Mouse (Mus musculus) intestine, embryonic 16.5 days (tissue): Measurements from ENCODE around the gene Btbd9. TPM values are rescaled to one million over a fixed set of nuclear protein-coding genes. Genes with fewer than 3 reads are reported as not detected.

ENCODE experiments used
- ATAC-seq: fragments of 200-750 bp; cut with Nextera tagmentation; 2 replicates; pipeline ENCODE4 v1.8.0; 2017; ENCODE audit warnings: moderate TSS enrichment, moderate library complexity
- H3K27ac ChIP-seq: fragments of 300-500 bp; sonication (generic); 2 replicates; pipeline ENCODE4 v1.5.1; 2014; ENCODE audit warnings: mild to moderate bottlenecking, low read length
- H3K27me3 ChIP-seq: fragments of 300-500 bp; sonication (generic); replicated peaks from 2 replicates; pipeline ENCODE4 v1.6.1; 2014; ENCODE audit warnings: low read length, control low read depth, mixed read lengths; ENCODE audit not compliant: control insufficient read depth, insufficient read depth
- H3K36me3 ChIP-seq: fragments of 300-500 bp; sonication (generic); 2 replicates; pipeline ENCODE4 v1.6.1; 2014; ENCODE audit warnings: low read length, control low read depth; ENCODE audit not compliant: control insufficient read depth, insufficient read depth
- H3K4me1 ChIP-seq: fragments of 300-500 bp; sonication (generic); 2 replicates; pipeline ENCODE4 v1.6.1; 2014; ENCODE audit warnings: low read length, control low read depth, mixed read lengths; ENCODE audit not compliant: control insufficient read depth, insufficient read depth
- H3K4me2 ChIP-seq: fragments of 300-500 bp; sonication (generic); 2 replicates; pipeline ENCODE4 v1.6.1; 2014; ENCODE audit warnings: low read depth, low read length, control low read depth
- H3K4me3 ChIP-seq: fragments of 300-500 bp; sonication (generic); 2 replicates; pipeline ENCODE4 v1.5.1; 2014; ENCODE audit warnings: mild to moderate bottlenecking, low read length
- H3K9ac ChIP-seq: fragments of 300-500 bp; sonication (generic); 2 replicates; pipeline ENCODE4 v1.6.1; 2014; ENCODE audit warnings: low read depth, low read length
- H3K9me3 ChIP-seq: fragments of 300-500 bp; sonication (generic); 2 replicates; pipeline ENCODE4 v1.6.1; 2016; ENCODE audit warnings: low read length, control low read depth; ENCODE audit not compliant: control insufficient read depth
- WGBS: fragments of 180-500 bp; shearing (Covaris S2); extraction: QIAGEN DNeasy Blood & Tissue Kit; methylation state at CpG from one replicate; pipeline ENCODE4 v1.1.7; 2014; 5-methylcytosine and 5-hydroxymethylcytosine counted together
- polyA plus RNA-seq: library from polyadenylated mRNA; unstranded; fragments of >200 nt; fragmentation: Nextera tagmentation; extraction: Ambion mirVana; gene quantifications from 2 replicates; pipeline ENCODE4 v1.2.1, GENCODE M21; 2015

Gene Btbd9
- polyA plus RNA-seq, 1 experiment from 2014 or later: 51.6 TPM

DNA sequence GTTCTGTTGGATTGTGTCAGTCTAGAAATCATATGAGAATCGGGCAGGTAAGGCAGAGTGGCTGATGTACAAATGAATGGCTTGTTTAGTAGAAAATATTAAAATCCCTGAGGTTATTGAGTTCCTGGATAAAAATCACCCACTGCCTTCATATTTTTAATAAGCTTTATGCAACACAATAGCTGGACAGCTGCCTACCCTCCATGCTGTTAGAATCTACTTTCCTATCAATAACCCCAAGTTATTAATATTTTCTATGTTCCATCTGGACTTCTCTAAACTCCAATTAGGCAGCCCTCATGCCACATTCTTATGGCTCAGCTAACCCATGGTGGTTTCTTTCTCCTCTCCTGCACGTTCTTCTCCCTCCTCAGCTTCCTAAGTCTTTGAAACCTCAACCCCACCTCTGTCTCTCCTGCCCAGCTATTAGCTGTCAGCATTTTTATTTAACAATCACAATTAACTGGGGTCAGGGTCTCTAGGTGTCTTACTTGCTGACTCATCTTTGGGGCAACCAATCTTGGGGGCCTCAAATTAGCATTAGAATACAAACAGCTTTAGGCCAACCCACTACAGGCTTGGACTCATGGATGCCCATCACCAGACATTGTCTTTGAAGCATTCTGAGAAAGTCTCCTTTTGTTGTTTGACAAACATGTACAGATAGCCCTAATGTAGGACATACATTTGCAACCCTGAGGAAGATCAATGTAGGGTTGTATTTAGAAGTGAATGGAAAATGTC is 7.1 kb upstream of the Btbd9 start:
- ATAC-seq: no peak
- H3K27ac ChIP-seq: no peak overlapping the region
- H3K4me3 ChIP-seq: no peak overlapping the region
- no peaks in the 10 kb centered on the region for H3K4me1 ChIP-seq
- H3K9me3 ChIP-seq: no peaks in the 10 kb centered on the region
- WGBS: 82% methylated on average over 2 of the region's 2 CpGs
- H3K36me3 ChIP-seq: no peaks in the 10 kb centered on the region
- H3K27me3 ChIP-seq: no peaks in the 10 kb centered on the region
- H3K9ac ChIP-seq: no peak overlapping the region
- H3K4me2 ChIP-seq: no peak overlapping the region

DNA sequence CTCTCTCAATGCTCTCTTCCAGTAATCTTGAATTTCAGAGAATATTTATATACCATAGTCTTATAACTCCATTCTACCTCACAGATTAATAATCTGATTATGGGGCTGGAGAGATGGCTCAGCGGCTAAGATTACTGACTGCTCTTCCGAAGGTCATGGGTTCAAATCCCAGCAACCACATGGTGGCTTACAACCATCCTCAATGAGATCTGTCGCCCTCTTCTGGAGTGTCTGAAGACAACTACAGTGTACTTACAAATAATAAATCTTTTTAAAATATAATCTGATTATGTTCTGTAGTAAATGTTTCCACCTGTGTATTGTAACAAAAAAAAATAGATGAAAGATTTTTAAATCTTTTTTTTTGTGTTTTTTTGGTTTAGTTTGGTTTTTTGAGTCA is 6.0 kb upstream of the Btbd9 start:
- 81% methylated on average over 3 of the region's 3 CpGs for WGBS
- H3K27me3 ChIP-seq: no peaks in the 10 kb centered on the region
- H3K4me2 ChIP-seq: no peak overlapping the region
- peaks cover under 1% of the 10 kb centered on the region; the same call in 1 of the 2 replicates for H3K4me1 ChIP-seq
- H3K27ac ChIP-seq: no peak overlapping the region
- ATAC-seq: no peak
- H3K9me3 ChIP-seq: no peaks in the 10 kb centered on the region
- no peak overlapping the region for H3K4me3 ChIP-seq
- no peak overlapping the region for H3K9ac ChIP-seq
- H3K36me3 ChIP-seq: no peaks in the 10 kb centered on the region

DNA sequence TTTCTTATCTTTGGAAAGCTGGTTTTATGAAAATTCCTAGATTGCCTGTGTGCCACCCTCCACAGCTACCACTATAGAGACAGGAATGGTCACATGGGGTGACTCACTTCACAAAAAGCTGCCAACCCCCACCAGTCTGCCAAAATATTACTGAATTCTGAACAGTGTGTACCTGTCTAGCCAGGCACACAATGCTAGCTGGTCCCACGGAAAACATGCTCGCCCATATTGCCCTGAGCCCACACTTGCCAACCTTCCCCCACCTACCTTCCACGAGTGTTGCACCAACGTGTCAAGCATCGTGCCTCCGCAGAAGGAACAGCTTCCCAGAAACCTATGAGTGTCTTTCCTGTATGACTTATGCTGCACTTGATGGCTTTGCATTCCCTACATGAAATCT is 4.9 kb upstream of the Btbd9 start:
- 85% methylated on average over 6 of the region's 6 CpGs for whole genome bisulfite sequencing
- no peak for ATAC-seq
- Histone ChIP-seq H3K9me3 (no peaks in the 10 kb centered on the region), H3K27ac (no peak overlapping the region), H3K36me3 (no peaks in the 10 kb centered on the region), H3K4me1 (peaks cover 5% of the 10 kb centered on the region; the same call in 1 of the 2 replicates), H3K4me3 (no peak overlapping the region), H3K9ac (no peak overlapping the region), H3K27me3 (no peaks in the 10 kb centered on the region), H3K4me2 (no peak overlapping the region)

DNA sequence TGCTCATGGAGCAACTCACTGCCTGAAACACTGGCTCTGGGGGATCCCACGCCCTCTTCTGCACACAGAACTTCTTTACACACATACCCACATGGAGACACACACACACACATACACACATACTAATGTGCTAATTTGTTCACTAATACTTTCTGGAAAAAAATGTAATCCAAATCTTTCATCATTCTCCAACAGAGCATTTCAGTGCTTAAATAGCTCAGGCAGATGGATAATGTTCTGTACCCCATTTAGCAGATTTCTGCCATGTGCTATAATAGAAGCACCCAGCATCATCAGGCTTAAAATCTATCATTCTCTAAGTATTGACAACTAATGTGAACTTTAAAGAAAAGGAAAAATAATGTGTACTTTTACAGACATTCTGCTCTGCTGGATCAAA is 4.5 kb upstream of the Btbd9 start:
- no peak overlapping the region for H3K27ac ChIP-seq
- no peaks in the 10 kb centered on the region for H3K9me3 ChIP-seq
- no peak overlapping the region for H3K4me3 ChIP-seq
- H3K36me3 ChIP-seq: no peaks in the 10 kb centered on the region
- no peak for ATAC-seq
- H3K9ac ChIP-seq: no peak overlapping the region
- no peaks in the 10 kb centered on the region for H3K27me3 ChIP-seq
- WGBS: 72% methylated on average over 1 of the region's 1 CpGs
- no peak overlapping the region for H3K4me2 ChIP-seq
- H3K4me1 ChIP-seq: peaks cover 5% of the 10 kb centered on the region; the same call in 1 of the 2 replicates

DNA sequence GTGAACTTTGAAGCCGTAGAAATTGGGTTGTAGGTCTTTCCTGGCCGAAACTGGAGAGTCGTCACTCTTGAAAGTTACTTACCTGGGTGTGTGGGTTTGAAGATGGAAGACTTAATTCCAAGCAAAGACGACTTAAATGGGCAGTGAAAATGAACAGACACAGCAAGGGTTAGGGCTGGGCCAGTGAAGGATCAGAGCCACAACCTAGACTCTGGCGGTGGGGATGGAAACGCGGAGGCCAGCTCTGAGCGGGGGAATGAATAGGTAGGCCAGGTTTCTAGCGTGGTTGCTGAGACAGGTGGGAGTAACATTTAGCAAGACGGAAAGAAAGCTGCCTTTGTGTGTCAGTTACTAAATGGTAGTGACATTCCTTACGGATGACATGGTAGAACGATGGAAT is 658 bp upstream of the Btbd9 start:
- Histone ChIP-seq H3K9ac (peak overlapping the region; percentile 82), H3K4me2 (peak overlapping the region; percentile 78), H3K27ac (no peak overlapping the region), H3K36me3 (no peaks in the 10 kb centered on the region), H3K4me1 (peaks cover 8% of the 10 kb centered on the region; the same call in 1 of the 2 replicates), H3K27me3 (no peaks in the 10 kb centered on the region), H3K4me3 (peak overlapping the region; percentile 88), H3K9me3 (no peaks in the 10 kb centered on the region)
- WGBS: 46% methylated on average over 12 of the region's 12 CpGs
- ATAC-seq: 0 out of 2 replicates have a peak, but pooled peaks have one; percentile 6

DNA sequence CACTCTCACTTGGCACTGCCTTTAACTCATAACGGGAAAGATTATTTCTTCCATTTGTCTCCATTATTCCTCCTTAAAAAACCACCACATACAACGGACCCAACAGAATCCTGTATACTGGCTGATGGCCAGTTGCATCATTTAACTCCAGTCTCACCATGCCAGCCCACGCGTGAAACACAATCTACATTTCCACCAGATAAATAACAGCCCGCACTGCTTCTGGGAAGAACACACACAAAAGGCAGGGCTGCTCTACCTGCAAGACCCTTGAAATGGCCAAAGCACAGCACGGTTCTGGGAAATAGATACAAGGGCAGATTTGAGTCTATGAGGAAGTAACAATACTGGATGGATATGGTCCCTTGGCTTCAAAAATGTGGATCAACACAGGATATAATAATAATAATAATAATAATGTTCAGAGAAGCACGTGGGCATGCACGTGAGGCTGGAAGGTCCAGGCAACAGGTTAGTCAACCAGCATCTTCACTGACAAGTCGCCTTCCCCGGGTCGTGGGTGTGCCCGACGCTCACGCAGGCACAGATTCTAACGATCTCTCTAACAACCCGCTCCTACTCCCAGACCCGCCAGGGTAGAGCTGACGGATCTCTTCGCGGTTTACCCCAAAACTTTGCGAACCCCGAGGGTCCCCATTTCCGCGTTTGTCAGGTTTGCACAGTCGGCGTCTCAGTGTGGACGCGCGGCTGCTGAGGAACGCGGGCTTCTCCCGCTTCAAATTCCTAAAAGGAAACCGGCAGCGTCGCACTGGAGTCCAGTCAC is 975 bp downstream of the Btbd9 start:
- no peak; the same call in none of the 2 replicates for ATAC-seq
- Histone ChIP-seq H3K9ac (peak overlapping the region; percentile 82), H3K4me3 (peak overlapping the region; percentile 88), H3K4me1 (peaks cover 12% of the 10 kb centered on the region), H3K27me3 (no peaks in the 10 kb centered on the region), H3K9me3 (no peaks in the 10 kb centered on the region), H3K36me3 (no peaks in the 10 kb centered on the region), H3K27ac (peak overlapping the region; percentile 84), H3K4me2 (peak overlapping the region; percentile 78)
- WGBS: 5% methylated on average over 35 of the region's 35 CpGs

DNA sequence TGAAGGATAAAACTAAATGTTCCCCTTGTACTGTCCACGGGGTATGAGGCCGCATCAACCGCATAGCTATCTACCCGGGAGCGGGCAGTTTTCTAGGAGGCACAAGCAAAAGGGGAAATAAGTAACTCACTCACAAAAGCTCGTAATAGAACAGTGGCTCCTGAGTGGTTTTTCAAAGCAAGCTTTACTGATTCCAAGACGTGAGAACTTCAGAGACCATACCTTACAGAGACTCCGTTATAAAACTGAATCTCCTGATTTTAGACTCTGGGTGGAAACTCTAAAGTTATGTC is 1.6 kb downstream of the Btbd9 start:
- H3K9ac ChIP-seq: no peak overlapping the region
- H3K4me3 ChIP-seq: no peak overlapping the region
- no peak overlapping the region for H3K27ac ChIP-seq
- peak overlapping the region; percentile 78 for H3K4me2 ChIP-seq
- H3K4me1 ChIP-seq: peaks cover 15% of the 10 kb centered on the region
- no peaks in the 10 kb centered on the region for H3K27me3 ChIP-seq
- ATAC-seq: no peak
- 70% methylated on average over 8 of the region's 8 CpGs for WGBS
- H3K36me3 ChIP-seq: no peaks in the 10 kb centered on the region
- H3K9me3 ChIP-seq: no peaks in the 10 kb centered on the region

DNA sequence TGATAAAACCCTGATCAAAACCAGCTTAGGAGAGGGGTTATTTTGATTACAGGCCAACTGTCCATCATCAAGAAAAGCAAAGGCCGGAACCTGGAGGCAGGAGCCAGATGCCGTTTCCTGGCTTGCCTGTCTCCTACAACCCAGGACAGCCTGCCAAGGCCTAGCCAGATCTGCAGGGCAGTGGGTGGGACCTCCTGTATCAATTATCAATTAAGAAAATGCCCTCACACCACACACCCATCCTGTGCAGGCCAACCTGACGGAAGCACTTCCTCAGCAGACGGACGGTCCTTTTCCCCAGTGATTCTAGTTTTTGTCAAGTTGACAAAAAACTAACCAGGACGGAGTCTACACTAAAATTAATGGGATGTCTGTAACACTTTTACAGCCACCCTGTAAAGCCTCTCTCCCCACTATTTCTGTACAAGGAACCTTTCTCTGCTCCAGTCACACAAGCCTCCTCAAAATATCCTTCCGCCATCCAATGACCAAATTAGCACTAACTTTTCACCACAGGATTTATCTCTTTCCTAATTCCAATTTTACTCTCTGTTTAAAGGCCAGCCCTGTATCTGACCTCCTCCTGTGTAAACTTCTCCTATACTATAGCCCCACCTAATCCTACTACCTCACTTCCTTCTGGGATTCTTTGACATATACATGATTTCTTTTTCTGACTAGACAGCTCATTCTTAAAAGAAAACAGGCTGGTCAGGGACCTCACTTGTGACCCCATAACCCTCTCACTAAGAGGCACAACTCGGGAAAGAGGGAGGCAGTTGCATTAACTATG is 2.1 kb downstream of the Btbd9 start:
- Histone ChIP-seq H3K9me3 (no peaks in the 10 kb centered on the region), H3K9ac (no peak overlapping the region), H3K4me1 (peaks cover 15% of the 10 kb centered on the region), H3K4me2 (no peak overlapping the region), H3K27me3 (no peaks in the 10 kb centered on the region), H3K4me3 (no peak overlapping the region), H3K36me3 (no peaks in the 10 kb centered on the region), H3K27ac (no peak overlapping the region)
- ATAC-seq: no peak
- 66% methylated on average over 8 of the region's 8 CpGs for WGBS

DNA sequence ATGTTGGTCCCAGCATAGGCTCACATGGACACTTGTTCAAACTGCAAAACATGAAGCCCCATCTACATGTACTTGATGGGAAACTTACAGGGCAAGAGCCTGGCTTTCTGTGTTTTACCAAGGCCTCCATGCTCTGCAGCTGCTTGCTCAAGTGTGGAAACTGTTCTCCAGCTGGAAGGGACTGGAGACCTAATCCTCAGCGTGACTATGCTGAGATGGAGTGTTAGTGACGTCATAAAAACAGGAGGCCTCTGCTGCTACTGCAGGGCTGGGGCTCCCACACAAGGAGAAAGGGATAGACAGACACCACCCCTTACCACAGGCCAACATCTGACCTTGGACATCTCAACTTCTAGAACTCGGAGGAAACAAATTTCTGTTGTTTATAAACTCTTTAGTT is 5.3 kb downstream of the Btbd9 start:
- Histone ChIP-seq H3K27ac (no peak overlapping the region), H3K27me3 (no peaks in the 10 kb centered on the region), H3K36me3 (no peaks in the 10 kb centered on the region), H3K9me3 (no peaks in the 10 kb centered on the region), H3K4me3 (no peak overlapping the region), H3K4me2 (no peak overlapping the region), H3K9ac (no peak overlapping the region), H3K4me1 (peaks cover 10% of the 10 kb centered on the region)
- no peak for ATAC-seq
- 45% methylated on average over 3 of the region's 3 CpGs for WGBS
